Comparison of ENCODE assay signal across 8 mouse cellular contexts in the genomic region with DNA sequence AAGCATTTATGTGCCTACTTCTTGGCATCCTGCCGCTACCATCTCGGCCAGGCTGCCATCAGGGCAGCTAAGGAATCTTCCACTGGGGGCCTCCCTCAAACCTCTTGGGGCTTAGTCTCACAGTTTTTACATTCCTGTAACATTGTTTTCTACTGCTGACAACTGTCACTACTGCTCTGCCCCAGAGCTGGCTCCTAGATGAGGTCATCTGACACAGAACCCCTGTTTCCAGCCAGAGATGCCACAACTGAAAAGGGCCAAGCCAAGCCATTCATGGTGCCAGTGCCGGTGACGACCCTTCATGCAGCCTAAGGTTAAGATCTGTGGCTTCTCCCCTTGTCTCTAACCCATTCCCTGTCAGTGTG. TPM values are rescaled to one million over a fixed set of nuclear protein-coding genes. Genes with fewer than 3 reads are reported as not detected.
DNase-seq lines count a peak whose midpoint lies in the region; ATAC-seq and TF ChIP-seq lines count a peak whose summit lies in the region.
"Had no signal": no experiment of that assay in that cellular context is flagged by ENCODE, and none has a peak within 500 bp of the region (broad histone marks: within the 10 kb centered on the region; RNA-seq: fewer than 3 reads in every experiment).

No protein-coding gene starts in this region.

- no peak for ATAC-seq in kidney, postnatal 0 days (replicated peaks; ENCODE audit: low FRiP score, low read depth)
- ATAC-seq in embryonic facial prominence, embryonic 12.5 days (ENCODE audit: insufficient number of reproducible peaks, insufficient read depth, low FRiP score, low TSS enrichment) = no peak
- ATAC-seq in liver, embryonic 12.5 days = no peak
- no peak for ATAC-seq in activated CD4-positive, CD25-positive, alpha-beta regulatory T cell, adult 4 months

- H3K4me2 ChIP-seq in kidney, postnatal 0 days (ENCODE audit: low read length) = no peak overlapping the region
- no peak overlapping the region for H3K4me2 ChIP-seq in embryonic facial prominence, embryonic 12.5 days (replicated peaks)
- H3K4me2 ChIP-seq in liver, embryonic 12.5 days = no peak overlapping the region

- 72% methylated on average over 4 of the region's 4 CpGs for WGBS in kidney, postnatal 0 days
- 79% methylated on average over 4 of the region's 4 CpGs for WGBS in embryonic facial prominence, embryonic 12.5 days
- 73% methylated on average over 4 of the region's 4 CpGs for WGBS in liver, embryonic 12.5 days (ENCODE audit: insufficient replicate concordance)

- no peak for TF ChIP-seq CTCF in kidney, postnatal 0 days (IDR thresholded peaks at IDR 0.05; ENCODE audit: low read depth)

- H3K27ac ChIP-seq in kidney, postnatal 0 days = peak overlapping the region; percentile 67
- 0 out of 2 replicates have a peak overlapping the region, but pooled peaks have one; percentile 24 for H3K27ac ChIP-seq in embryonic facial prominence, embryonic 12.5 days
- peak overlapping the region; percentile 79 for H3K27ac ChIP-seq in liver, embryonic 12.5 days

- H3K36me3 ChIP-seq in kidney, postnatal 0 days (ENCODE audit: insufficient read depth, low read length) = no peaks in the 10 kb centered on the region
- H3K36me3 ChIP-seq in embryonic facial prominence, embryonic 12.5 days = no peaks in the 10 kb centered on the region
- peaks cover 8% of the 10 kb centered on the region for H3K36me3 ChIP-seq in liver, embryonic 12.5 days

- no peaks in the 10 kb centered on the region for H3K9me3 ChIP-seq in kidney, postnatal 0 days (replicated peaks; ENCODE audit: low read length)
- H3K9me3 ChIP-seq in embryonic facial prominence, embryonic 12.5 days = no peaks in the 10 kb centered on the region
- no peaks in the 10 kb centered on the region for H3K9me3 ChIP-seq in liver, embryonic 12.5 days (replicated peaks)

- no peak overlapping the region for H3K9ac ChIP-seq in kidney, postnatal 0 days (ENCODE audit: low read depth, low read length)
- H3K9ac ChIP-seq in embryonic facial prominence, embryonic 12.5 days = no peak overlapping the region
- no peak overlapping the region; the same call in 1 of the 2 replicates for H3K9ac ChIP-seq in liver, embryonic 12.5 days

- no peak overlapping the region for H3K4me3 ChIP-seq in kidney, postnatal 0 days (replicated peaks; ENCODE audit: low read depth, low read length)
- no peak overlapping the region for H3K4me3 ChIP-seq in embryonic facial prominence, embryonic 12.5 days
- H3K4me3 ChIP-seq in liver, embryonic 12.5 days = no peak overlapping the region

- intact Hi-C loops in gastrocnemius, postnatal 36 days (cut with DNase I) = no loop called here

- no peak for DNase-seq in kidney, postnatal 0 days (ENCODE audit: low spot score)
- no peak for DNase-seq in kidney, postnatal 14 days
- DNase-seq in Muller cell, postnatal 12 days (ENCODE audit: inconsistent ontology term) = peak; percentile 88
- DNase-seq in gastrocnemius, postnatal 36 days = no peak

- peaks cover 16% of the 10 kb centered on the region; the same call in 1 of the 2 replicates for H3K4me1 ChIP-seq in kidney, postnatal 0 days (replicated peaks; ENCODE audit: insufficient read depth, low read length)
- peaks cover 38% of the 10 kb centered on the region for H3K4me1 ChIP-seq in embryonic facial prominence, embryonic 12.5 days
- peaks cover 70% of the 10 kb centered on the region for H3K4me1 ChIP-seq in liver, embryonic 12.5 days

- H3K27me3 ChIP-seq in kidney, postnatal 0 days (ENCODE audit: insufficient read depth, low read length) = no peaks in the 10 kb centered on the region
- no peaks in the 10 kb centered on the region for H3K27me3 ChIP-seq in embryonic facial prominence, embryonic 12.5 days
- no peaks in the 10 kb centered on the region for H3K27me3 ChIP-seq in liver, embryonic 12.5 days (replicated peaks)

RNA-seq across cellular contexts. Expression of a gene that starts 4.4 kb away (rescaled TPM):
- 10.7 and 12.2 TPM in 2 replicates for polyA plus RNA-seq in kidney, postnatal 0 days (2015; fragmentation: Nextera tagmentation; extraction: Ambion mirVana)
- 13.3 and 15.4 TPM in 2 replicates for polyA plus RNA-seq in embryonic facial prominence, embryonic 12.5 days (2016; fragmentation: Nextera tagmentation; extraction: Ambion mirVana)
- polyA plus RNA-seq in liver, embryonic 12.5 days (2016; fragmentation: Nextera tagmentation; extraction: Ambion mirVana) = 16.8 and 17.3 TPM in 2 replicates
- polyA plus RNA-seq in activated CD4-positive, CD25-positive, alpha-beta regulatory T cell, adult 4 months (2017; shearing (Covaris generic)) = 10 to 100 TPM; 10.3 to 12.3 TPM
- total RNA-seq in gastrocnemius, postnatal 36 days (2021) = 10 to 100 TPM; 15.2 to 16.1 TPM

RNA-seq across cellular contexts. Expression of a gene that starts 22.6 kb away (rescaled TPM):
- 6.9 and 7.3 TPM in 2 replicates for polyA plus RNA-seq in kidney, postnatal 0 days (2015; fragmentation: Nextera tagmentation; extraction: Ambion mirVana)
- 1.8 and 1.9 TPM in 2 replicates for polyA plus RNA-seq in embryonic facial prominence, embryonic 12.5 days (2016; fragmentation: Nextera tagmentation; extraction: Ambion mirVana)
- 1.1 and 2.8 TPM in 2 replicates for polyA plus RNA-seq in liver, embryonic 12.5 days (2016; fragmentation: Nextera tagmentation; extraction: Ambion mirVana)
- 1 to 10 TPM; 1.9 to 3.7 TPM for polyA plus RNA-seq in activated CD4-positive, CD25-positive, alpha-beta regulatory T cell, adult 4 months (2017; shearing (Covaris generic))
- total RNA-seq in gastrocnemius, postnatal 36 days (2021) = 1 to 10 TPM; 3.4 to 4.0 TPM

RNA-seq across cellular contexts. Expression of a gene that starts 38.4 kb away (rescaled TPM):
- polyA plus RNA-seq in kidney, postnatal 0 days (2015; fragmentation: Nextera tagmentation; extraction: Ambion mirVana) = 23.9 and 25.0 TPM in 2 replicates
- polyA plus RNA-seq in embryonic facial prominence, embryonic 12.5 days (2016; fragmentation: Nextera tagmentation; extraction: Ambion mirVana) = 10.1 and 10.7 TPM in 2 replicates
- 1.2 and 1.4 TPM in 2 replicates for polyA plus RNA-seq in liver, embryonic 12.5 days (2016; fragmentation: Nextera tagmentation; extraction: Ambion mirVana)
- polyA plus RNA-seq in activated CD4-positive, CD25-positive, alpha-beta regulatory T cell, adult 4 months (2017; shearing (Covaris generic)) = under 1 TPM in 1 of 2 experiments, not detected in 1; 0.66 TPM
- total RNA-seq in gastrocnemius, postnatal 36 days (2021) = 1 to 10 TPM; 1.0 to 1.5 TPM
- total RNA-seq: granulocyte monocyte progenitor cell, adult 5-6 weeks had no signal

Comparison
In these comparisons a context has a peak if more than half of its experiments do, and no peak if none do; other contexts are left out.
1. H3K27ac ChIP-seq: peak in every context shown above with its lines; median percentile 79 in liver, embryonic 12.5 days; 67 in kidney, postnatal 0 days; 24 in embryonic facial prominence, embryonic 12.5 days.